Mouse (Mus musculus) inflammation-experienced regulatory T-cells (primary cell): ENCODE measurements around the gene Gm49776. TPM values are rescaled to one million over a fixed set of nuclear protein-coding genes. Genes with fewer than 3 reads are reported as not detected.

ENCODE experiments used
- polyA plus RNA-seq, 2 experiments: library from polyadenylated mRNA; unstranded; fragments of 100-300 nt; shearing (Covaris generic); gene quantifications; one replicate each; pipeline ENCODE4 v1.2.1; 2017

Gm49776 gene
- polyA plus RNA-seq, result not detected

GRCm38 (mm10) chr16:18258221-18258620 is at the start of gene Gm49776:
Gene Gm49776 (minus strand): TSS chr16:18258321.

GRCm38 (mm10) chr16:18289067-18289588 is 31.0 kb upstream of the Gm49776 start, which contains the start of gene Dgcr8:
Gene Dgcr8 (minus strand): TSS chr16:18289246.

GRCm38 (mm10) chr16:18248433-18249363 is 9.4 kb downstream of the Gm49776 start, which contains the start of the genes Trmt2a and Ranbp1:
Gene Trmt2a (plus strand): TSS chr16:18248679.
Gene Ranbp1 (minus strand): TSS chr16:18248732.

GRCm38 (mm10) chr16:18234671-18235388 is 23.3 kb downstream of the Gm49776 start, which contains the start of gene Zdhhc8:
Gene Zdhhc8 (minus strand): TSS chr16:18235136.

GRCm38 (mm10) chr16:18217579-18217978 is 40.5 kb downstream of the Gm49776 start, which contains the start of gene Ccdc188:
Gene Ccdc188 (plus strand): TSS chr16:18217879.

Other genes starting within 250 kb of the Gm49776 start
- 10 to 100 TPM; 30.2 to 32.6 TPM for gene Dgcr6, start 205.5 kb downstream of the Gm49776 start, polyA plus RNA-seq
- 1 to 10 TPM; 3.7 to 5.0 TPM for gene Prodh, start 168.1 kb downstream of the Gm49776 start, polyA plus RNA-seq
- gene Rtn4r, start 130.7 kb downstream of the Gm49776 start, polyA plus RNA-seq, result not detected
- not detected for gene Ccdc188, start 40.4 kb downstream of the Gm49776 start, polyA plus RNA-seq
- 1 to 10 TPM; 7.2 to 9.1 TPM for gene Zdhhc8, start 23.2 kb downstream of the Gm49776 start, polyA plus RNA-seq
- gene Trmt2a, start 9.6 kb downstream of the Gm49776 start, polyA plus RNA-seq, result 100 to 1,000 TPM in 1 of 2 experiments, 10 to 100 TPM in 1; 98.1 to 127 TPM
- 100 to 1,000 TPM; 216 to 273 TPM for gene Ranbp1, start 9.6 kb downstream of the Gm49776 start, polyA plus RNA-seq
- 10 to 100 TPM; 26.5 to 37.7 TPM for gene Dgcr8, start 30.9 kb upstream of the Gm49776 start, polyA plus RNA-seq
- 10 to 100 TPM; 58.5 to 71.9 TPM for gene Tango2, start 89.8 kb upstream of the Gm49776 start, polyA plus RNA-seq
- gene Arvcf, start 89.9 kb upstream of the Gm49776 start, polyA plus RNA-seq, result 1 to 10 TPM; 1.1 to 1.7 TPM
- gene Txnrd2, start 168.1 kb upstream of the Gm49776 start, polyA plus RNA-seq, result 10 to 100 TPM; 30.2 to 39.9 TPM
- gene Comt, start 168.5 kb upstream of the Gm49776 start, polyA plus RNA-seq, result 10 to 100 TPM; 42.9 to 67.2 TPM
- 10 to 100 TPM; 17.6 to 22.6 TPM for gene Gnb1l, start 240.4 kb upstream of the Gm49776 start, polyA plus RNA-seq
- gene Rtl10, start 240.6 kb upstream of the Gm49776 start, polyA plus RNA-seq, result under 1 TPM in 1 of 2 experiments, not detected in 1; 0.44 TPM